Mouse (Mus musculus): ENCODE measurements at regions not wholly inside any gene's neighbourhood (a gene's known extent, or its start where the extent isn't known, plus 50 kb on each side); places are given as distances from the start of the nearest gene placed in this dataset.

GRCm38 (mm10) chr3:157842872-157843271, 82.0 kb downstream of the Cth start:
- DNase-seq (ENCODE audit: low read depth) = peak; percentile 76

GRCm38 (mm10) chr3:157841164-157841719, 83.6 kb downstream of the Cth start:
- no peak for DNase-seq (ENCODE audit: low read depth)

GRCm38 (mm10) chr3:157804307-157804706, 120.6 kb downstream of the Cth start:
- no peak for DNase-seq (ENCODE audit: low read depth)

GRCm38 (mm10) chr3:157803356-157803755, 121.5 kb downstream of the Cth start:
- DNase-seq (ENCODE audit: low read depth) = no peak

GRCm38 (mm10) chr3:157787559-157788256, 137.2 kb downstream of the Cth start:
- DNase-seq (ENCODE audit: low read depth) = no peak

- DNase-seq (ENCODE audit: low read depth) = no peak
These were observed 143.8 kb downstream of the Cth start for GRCm38 (mm10) chr3:157781071-157781470.

- no peak for DNase-seq (ENCODE audit: low read depth)
These were observed 147.1 kb downstream of the Cth start for GRCm38 (mm10) chr3:157777779-157778178.

- peak; percentile 37 for DNase-seq (ENCODE audit: low read depth)
These were observed 161.2 kb downstream of the Cth start for GRCm38 (mm10) chr3:157763487-157764199.

- DNase-seq (ENCODE audit: low read depth) = no peak
These were observed 165.0 kb downstream of the Cth start for GRCm38 (mm10) chr3:157759856-157760255.

- DNase-seq (ENCODE audit: low read depth) = no peak
These were observed 170.1 kb downstream of the Cth start for GRCm38 (mm10) chr3:157754826-157755225.

GRCm38 (mm10) chr3:157750266-157750665, 174.6 kb downstream of the Cth start:
- DNase-seq (ENCODE audit: low read depth) = no peak

- DNase-seq (ENCODE audit: low read depth) = no peak
These were observed 176.4 kb downstream of the Cth start for GRCm38 (mm10) chr3:157748395-157749037.

GRCm38 (mm10) chr3:157743000-157743399, 176.3 kb downstream of the Ptger3 start:
- no peak for DNase-seq (ENCODE audit: low read depth)

GRCm38 (mm10) chr3:157739628-157740294, 173.1 kb downstream of the Ptger3 start:
- DNase-seq (ENCODE audit: low read depth) = no peak

- no peak for DNase-seq (ENCODE audit: low read depth)
These were observed 165.6 kb downstream of the Ptger3 start for GRCm38 (mm10) chr3:157732136-157732940.

- no peak for DNase-seq (ENCODE audit: low read depth)
These were observed 163.1 kb downstream of the Ptger3 start for GRCm38 (mm10) chr3:157729711-157730367.

- no peak for DNase-seq (ENCODE audit: low read depth)
These were observed 157.8 kb downstream of the Ptger3 start for GRCm38 (mm10) chr3:157724542-157724941.

- no peak for DNase-seq (ENCODE audit: low read depth)
These were observed 156.5 kb downstream of the Ptger3 start for GRCm38 (mm10) chr3:157723184-157723583.

GRCm38 (mm10) chr3:157717313-157717921, 150.7 kb downstream of the Ptger3 start:
- DNase-seq (ENCODE audit: low read depth) = peak; percentile 72

GRCm38 (mm10) chr3:157714023-157714422, 147.3 kb downstream of the Ptger3 start:
- no peak for DNase-seq (ENCODE audit: low read depth)

Data from 416B (cell line).